In genomic region chr1:79751186-79751585, GRCm38 (mm10) we compare ENCODE assay signal across 10 mouse cellular contexts. TPM values are rescaled to one million over a fixed set of nuclear protein-coding genes. Genes with fewer than 3 reads are reported as not detected.
DNase-seq lines count a peak whose midpoint lies in the region; ATAC-seq and TF ChIP-seq lines count a peak whose summit lies in the region.
"Had no signal": no experiment of that assay in that cellular context is flagged by ENCODE, and none has a peak within 500 bp of the region (broad histone marks: within the 10 kb centered on the region; RNA-seq: fewer than 3 reads in every experiment).

No protein-coding gene starts in this region.

- H3K4me2 ChIP-seq in midbrain, embryonic 13.5 days (replicated peaks) = no peak overlapping the region
- H3K4me2 ChIP-seq: limb, embryonic 13.5 days had no signal

- no peak for TF ChIP-seq POLR2A in kidney, adult 2 months (IDR thresholded peaks at IDR 0.05; ENCODE audit: low read depth, low read length)

- H3K27ac ChIP-seq in kidney, adult 2 months (ENCODE audit: insufficient read depth, low read depth, low read length) = peak overlapping the region; percentile 78
- H3K27ac ChIP-seq in brown adipose tissue, adult 24 weeks (replicated peaks; ENCODE audit: low read depth, low read length) = peak overlapping the region; percentile 46
- H3K27ac ChIP-seq in midbrain, embryonic 13.5 days = no peak overlapping the region
- H3K27ac ChIP-seq: limb, embryonic 13.5 days had no signal

- no peak overlapping the region for H3K4me3 ChIP-seq in kidney, adult 2 months (ENCODE audit: insufficient read depth, low read depth, low read length)
- no peak overlapping the region for H3K4me3 ChIP-seq in brown adipose tissue, adult 24 weeks (ENCODE audit: insufficient read depth, low read depth, low read length)
- H3K4me3 ChIP-seq in midbrain, embryonic 13.5 days (replicated peaks) = no peak overlapping the region
- H3K4me3 ChIP-seq: limb, embryonic 13.5 days had no signal

- WGBS in kidney, adult 2 months = 39% methylated on average over 5 of the region's 5 CpGs
- 87% methylated on average over 5 of the region's 5 CpGs for WGBS in midbrain, embryonic 13.5 days

- H3K9me3 ChIP-seq in midbrain, embryonic 13.5 days = peaks cover 4% of the 10 kb centered on the region

- peaks cover 44% of the 10 kb centered on the region for H3K4me1 ChIP-seq in kidney, adult 2 months (ENCODE audit: control insufficient read depth, insufficient read depth, low read length)
- H3K4me1 ChIP-seq in brown adipose tissue, adult 24 weeks (ENCODE audit: control insufficient read depth, insufficient read depth, insufficient read length, low read length) = peaks cover 23% of the 10 kb centered on the region
- H3K4me1 ChIP-seq in midbrain, embryonic 13.5 days (replicated peaks) = no peaks in the 10 kb centered on the region
- H3K4me1 ChIP-seq: limb, embryonic 13.5 days had no signal

- peak; percentile 84 for DNase-seq in kidney, adult 2 months
- no peak for DNase-seq in kidney, adult 18-20 months
- peak; percentile 44 for DNase-seq in induced T-regulatory cell, adult 2 months (ENCODE audit: low read depth)
- peak; percentile 61 for DNase-seq in lung, postnatal 36 days
- DNase-seq in testis, postnatal 14 days (ENCODE audit: low spot score) = no peak
- DNase-seq: adrenal gland, postnatal 10 days had no signal

- TF ChIP-seq CTCF in kidney, adult 2 months (conservative IDR thresholded peaks at IDR 0.05; ENCODE audit: insufficient read depth, insufficient read length, low read depth, low read length) = no peak

- no peaks in the 10 kb centered on the region; the same call in 1 of the 2 replicates for H3K36me3 ChIP-seq in kidney, adult 2 months (ENCODE audit: control insufficient read depth, insufficient read depth, low read length)
- peaks cover 20% of the 10 kb centered on the region for H3K36me3 ChIP-seq in midbrain, embryonic 13.5 days
- H3K36me3 ChIP-seq: limb, embryonic 13.5 days had no signal

- H3K9ac ChIP-seq in midbrain, embryonic 13.5 days (replicated peaks) = no peak overlapping the region
- H3K9ac ChIP-seq: limb, embryonic 13.5 days had no signal

- no peaks in the 10 kb centered on the region for H3K27me3 ChIP-seq in kidney, adult 2 months (replicated peaks; ENCODE audit: control insufficient read depth, insufficient read depth, low read length)
- no peaks in the 10 kb centered on the region for H3K27me3 ChIP-seq in midbrain, embryonic 13.5 days
- H3K27me3 ChIP-seq: limb, embryonic 13.5 days had no signal

- no peak for ATAC-seq in midbrain, embryonic 13.5 days
- no peak for ATAC-seq in erythroblast, adult 5-6 weeks (replicated peaks; ENCODE audit: low FRiP score, poor library complexity, severe bottlenecking)

RNA-seq across cellular contexts. Expression of gene Mrpl44, which starts 24.6 kb away (rescaled TPM):
- 16.0 and 21.4 TPM in 2 replicates for polyA plus RNA-seq in kidney, adult 2 months (2012; rRNA removed)
- polyA plus RNA-seq in brown adipose tissue, adult 24 weeks (2012; ENCODE audit: insufficient read depth, insufficient read length, missing spikeins) = 52.1 and 52.2 TPM in 2 replicates
- polyA plus RNA-seq in midbrain, embryonic 13.5 days (2015; fragmentation: Nextera tagmentation; extraction: Ambion mirVana) = 51.9 and 54.5 TPM in 2 replicates
- 2.9 and 12.1 TPM in 2 replicates for total RNA-seq in erythroblast, adult 5-6 weeks (2015; ENCODE audit: low replicate concordance)
- 4.6 and 13.5 TPM in 2 replicates for total RNA-seq in erythroblast, adult 5-6 weeks (2017; ENCODE audit: low replicate concordance)

RNA-seq across cellular contexts. Expression of gene Wdfy1, which starts 24.8 kb away (rescaled TPM):
- polyA plus RNA-seq in kidney, adult 2 months (2012; rRNA removed) = 46.4 and 46.9 TPM in 2 replicates
- 4.0 and 5.8 TPM in 2 replicates for polyA plus RNA-seq in brown adipose tissue, adult 24 weeks (2012; ENCODE audit: insufficient read depth, insufficient read length, missing spikeins)
- 113 and 118 TPM in 2 replicates for polyA plus RNA-seq in midbrain, embryonic 13.5 days (2015; fragmentation: Nextera tagmentation; extraction: Ambion mirVana)
- 6.7 and 14.4 TPM in 2 replicates for total RNA-seq in erythroblast, adult 5-6 weeks (2015; ENCODE audit: low replicate concordance)
- total RNA-seq in erythroblast, adult 5-6 weeks (2017; ENCODE audit: low replicate concordance) = 8.2 and 10.3 TPM in 2 replicates

Comparison
In these comparisons a context has a peak if more than half of its experiments do, and no peak if none do; other contexts are left out.
1. DNase-seq: peak in kidney, adult 2 months (single experiment), induced T-regulatory cell, adult 2 months (single experiment) and lung, postnatal 36 days (single experiment); none in kidney, adult 18-20 months (single experiment) and testis, postnatal 14 days (single experiment).